Mouse (Mus musculus) ES-Bruce4 (cell line): Measurements from ENCODE around the gene Ppp3r2.

Experiments
- EP300 ChIP-seq: IDR thresholded peaks from 2 replicates; pipeline ENCODE4 v1.6.1; 2011; ENCODE audit warnings: low read depth, low read length; ENCODE audit not compliant: insufficient read depth
- POLR2A ChIP-seq: IDR thresholded peaks from one replicate; pipeline ENCODE4 v1.8.1; 2011; ENCODE audit warnings: low read length; ENCODE audit not compliant: insufficient read depth

GRCm38 (mm10) chr4:49729326-49729725 is 47.5 kb upstream of the Ppp3r2 start:
- TF ChIP-seq EP300 = no peak
- TF ChIP-seq POLR2A = no peak
